Mouse (Mus musculus): ENCODE measurements around the gene Gla.

Gene Gla

DNA sequence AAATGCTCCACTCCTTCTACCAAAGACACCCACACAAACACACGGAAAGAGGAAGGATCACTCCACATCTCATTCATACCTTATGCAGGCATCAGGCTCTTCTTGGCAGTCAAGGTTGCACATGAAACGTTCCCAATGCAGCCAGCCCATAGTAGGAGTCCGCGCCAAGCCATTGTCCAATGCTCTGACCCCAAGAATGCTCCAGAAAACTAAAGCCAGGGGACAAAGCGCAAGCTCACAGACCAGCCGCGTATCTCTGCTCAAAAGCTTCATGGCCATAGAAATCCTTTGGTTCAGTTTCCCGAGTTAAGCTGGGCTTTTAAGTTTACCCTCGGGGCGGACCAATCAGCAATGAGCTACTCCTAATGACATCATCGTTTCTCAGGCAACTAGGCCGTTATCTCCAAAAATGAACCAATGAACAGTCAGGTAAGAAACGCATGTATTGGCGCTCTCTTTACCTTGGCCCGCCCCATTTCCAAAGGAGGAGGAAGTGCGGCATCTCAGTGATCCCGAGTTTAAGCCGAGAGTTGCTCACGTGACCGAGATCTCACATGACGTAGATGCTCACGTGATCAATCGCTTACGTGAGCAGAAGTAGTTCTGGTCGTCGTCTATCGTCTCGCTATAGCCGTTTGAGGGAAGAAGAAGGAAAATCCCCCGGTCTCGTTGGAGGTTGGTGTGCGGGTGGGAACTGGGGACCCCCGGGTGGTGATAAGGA lies at the start of gene Gla, which contains the start of gene Hnrnph2:
Gene Gla, minus strand, starts transcription at position 467 of the 721 bp plus-strand sequence.
Gene Hnrnph2, plus strand, starts transcription at position 521 of the 721 bp plus-strand sequence.
- DNase-seq (ENCODE audit: low spot score in 2 of 2), result peak; percentile 89 to 94

DNA sequence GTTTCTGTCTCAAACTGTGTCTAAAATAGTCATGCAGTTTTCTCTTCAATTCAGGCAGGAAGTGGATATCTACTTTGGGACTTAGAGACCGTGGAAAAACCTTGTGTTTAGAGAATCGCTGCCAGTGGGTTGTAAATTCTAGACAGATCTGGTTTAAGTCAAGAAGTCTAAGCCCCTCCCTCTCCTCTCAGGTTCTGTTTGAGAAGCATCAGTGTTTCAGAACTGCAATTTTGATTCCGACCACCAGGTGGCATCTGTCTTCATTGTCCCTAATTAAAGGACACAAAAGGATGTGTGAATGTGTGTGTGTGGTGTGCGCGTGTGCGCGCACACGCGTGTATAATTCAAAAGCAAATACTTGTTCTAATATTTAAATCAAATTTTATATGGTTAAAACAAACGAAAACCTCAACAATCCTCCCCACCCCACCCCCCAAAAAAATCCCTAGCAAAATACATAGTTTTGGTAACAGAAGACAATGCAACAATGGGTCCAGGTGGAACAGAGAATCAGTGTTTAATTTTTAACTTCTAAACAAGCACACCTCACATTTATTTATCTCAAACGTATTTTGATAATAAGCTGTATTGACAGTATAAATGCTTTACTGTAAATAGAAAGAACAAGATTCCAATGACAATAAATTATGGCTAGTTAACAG lies 47.2 kb upstream of the Gla start:
- DNase-seq (ENCODE audit: low spot score in 2 of 2), result peak; percentile 61 to 63

DNA sequence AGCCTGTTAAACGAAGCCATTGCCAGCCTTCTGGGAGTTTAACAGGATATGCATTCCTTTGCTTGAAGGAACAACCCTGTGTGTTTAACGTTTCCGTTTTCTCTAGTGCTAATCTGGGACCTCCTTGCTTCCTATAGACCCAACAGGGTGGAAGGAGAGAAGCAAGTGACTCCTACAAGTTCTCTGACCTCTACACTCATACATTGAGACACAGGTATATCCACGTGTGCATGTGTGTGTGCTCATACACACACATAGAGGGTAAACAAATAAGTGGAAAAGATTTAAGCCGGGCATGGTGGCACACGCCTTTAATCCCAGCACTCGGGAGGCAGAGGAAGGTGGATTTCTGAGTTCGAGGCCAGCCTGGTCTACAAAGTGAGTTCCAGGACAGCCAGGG lies 46.5 kb upstream of the Gla start:
- no peak for DNase-seq (ENCODE audit: low spot score in 2 of 2)

DNA sequence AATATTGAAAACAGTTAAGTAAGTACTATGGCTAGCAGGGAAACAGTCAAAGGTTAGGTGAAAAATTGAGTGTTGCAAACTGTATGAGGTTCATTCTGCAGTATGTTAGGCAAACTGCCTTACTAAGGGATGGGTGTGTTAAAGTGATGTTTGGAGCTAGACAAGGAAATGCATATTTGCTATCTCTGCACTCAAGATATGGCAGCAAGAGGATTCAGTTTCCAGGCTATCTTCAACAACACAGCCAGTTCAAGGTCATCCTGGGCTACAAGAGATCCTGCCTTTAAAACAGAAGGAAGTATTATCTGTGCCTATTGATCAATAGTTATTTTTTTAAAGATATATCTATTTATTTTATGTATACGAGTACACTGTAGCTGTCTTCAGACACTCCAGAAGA lies 45.4 kb upstream of the Gla start:
- no peak for DNase-seq (ENCODE audit: low spot score in 2 of 2)

DNA sequence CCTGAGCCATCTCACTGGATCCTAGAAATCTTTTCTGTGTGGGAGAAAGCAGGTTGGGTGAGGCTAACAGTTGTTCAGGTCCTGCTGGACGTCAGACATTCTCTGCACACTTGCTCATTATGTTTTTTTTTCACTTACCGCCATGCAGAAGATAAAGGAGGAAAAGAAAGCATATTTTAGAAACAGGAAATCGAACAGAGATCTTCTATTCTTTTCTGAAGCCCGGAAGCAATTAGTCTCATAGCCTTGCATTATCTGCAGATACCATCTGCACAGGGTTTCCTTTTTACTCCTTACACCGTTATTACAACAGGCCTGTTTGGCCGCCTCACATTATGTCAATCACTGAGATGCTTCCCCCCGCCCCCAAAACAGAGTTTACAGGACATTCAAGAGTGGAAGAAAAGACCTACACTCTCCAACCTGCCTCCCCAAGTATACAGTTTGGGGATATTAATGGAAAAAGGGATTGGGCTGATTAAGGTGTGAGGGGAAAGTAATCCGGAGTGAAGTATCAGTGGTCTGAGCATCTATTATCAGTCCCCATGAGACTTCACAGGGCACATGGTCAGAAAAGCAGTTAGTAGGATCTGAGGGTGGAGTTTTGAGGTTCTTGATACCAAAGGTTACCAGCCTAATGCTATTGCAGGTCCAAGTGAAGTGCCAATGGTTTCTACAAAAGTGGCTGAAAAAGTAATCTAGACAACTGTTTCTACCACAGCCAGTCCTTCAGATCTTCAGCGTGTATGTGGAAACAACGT lies 40.3 kb upstream of the Gla start:
- no peak for DNase-seq (ENCODE audit: low spot score in 2 of 2)

DNA sequence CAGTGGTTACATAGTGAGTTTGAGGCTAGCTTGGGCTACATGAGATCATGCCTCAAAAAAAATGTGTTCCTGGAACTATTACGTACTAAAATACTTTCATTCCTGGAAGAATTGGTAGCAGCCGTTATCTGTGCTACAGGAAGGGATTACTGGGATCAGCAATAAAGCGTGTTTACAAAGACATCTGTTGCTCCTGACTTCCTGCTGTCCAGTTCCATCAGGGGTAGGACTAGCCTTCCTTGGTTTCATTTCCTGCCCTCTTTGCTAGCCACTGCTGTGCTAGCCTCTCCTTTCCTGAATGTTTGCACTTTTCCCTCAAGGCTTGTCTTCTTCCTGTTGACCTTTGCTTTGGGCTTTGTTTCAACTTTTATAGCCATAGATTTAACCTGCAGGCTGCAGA lies 34.9 kb upstream of the Gla start:
- no peak for DNase-seq (ENCODE audit: low spot score in 2 of 2)

DNA sequence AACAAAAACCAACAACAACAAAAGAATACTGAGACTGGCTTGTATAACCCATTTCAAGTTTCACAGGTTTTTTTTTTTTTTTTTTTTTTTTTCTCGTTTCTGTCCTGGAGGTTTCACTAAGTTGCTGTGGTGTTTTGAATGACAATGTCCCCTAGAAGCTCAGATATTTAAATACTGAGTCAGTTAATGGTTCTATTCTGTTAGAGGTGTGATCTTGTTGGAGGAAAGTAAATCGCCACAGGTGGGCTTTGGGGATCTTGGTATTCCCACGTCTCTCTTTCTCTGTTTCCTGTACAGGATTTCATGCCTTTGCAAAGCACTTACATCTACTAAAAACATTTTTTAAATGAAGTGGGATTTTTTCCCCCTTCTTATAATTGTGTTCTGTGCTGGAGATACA lies 34.2 kb upstream of the Gla start:
- no peak for DNase-seq (ENCODE audit: low spot score in 2 of 2)

DNA sequence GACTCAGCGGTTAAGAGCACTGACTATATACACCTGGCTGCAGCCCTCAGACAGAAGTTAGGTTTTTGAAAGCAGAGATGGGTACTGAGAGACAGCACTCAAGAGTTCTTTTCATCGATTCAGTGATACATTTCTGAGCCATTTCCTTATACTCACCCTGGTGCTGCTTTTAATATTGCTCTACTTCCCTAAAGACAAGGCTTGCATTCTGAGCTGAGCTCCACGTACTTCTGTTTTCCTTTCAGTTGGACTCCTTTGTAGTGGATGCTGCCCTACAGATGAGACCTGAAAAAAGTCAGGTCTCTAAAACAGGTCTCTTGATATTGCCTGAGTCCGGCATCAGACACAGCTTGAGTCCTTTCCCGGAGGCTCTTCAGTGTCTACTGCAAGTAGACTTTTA lies 31.8 kb upstream of the Gla start:
- DNase-seq (ENCODE audit: low spot score in 2 of 2), result no peak

DNA sequence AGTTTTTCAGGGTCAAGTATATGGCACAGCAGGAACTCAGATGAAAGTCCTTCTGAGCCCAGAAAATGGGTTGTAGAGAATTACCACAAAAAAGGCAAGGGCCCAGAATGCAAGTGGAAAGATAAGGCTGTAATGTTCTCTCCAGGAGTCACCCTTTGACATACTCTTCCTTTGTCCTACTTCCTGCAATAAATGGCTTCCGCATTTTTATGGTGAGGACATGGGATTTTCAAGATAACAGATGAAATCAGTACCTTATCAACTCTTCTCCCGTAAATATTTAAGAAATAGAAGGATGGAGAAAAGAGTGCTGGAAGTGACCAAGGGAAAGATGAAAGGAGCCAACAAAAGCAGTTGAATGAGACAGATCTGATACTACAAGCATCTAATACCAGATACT lies 27.3 kb upstream of the Gla start:
- DNase-seq (ENCODE audit: low spot score in 2 of 2), result no peak

DNA sequence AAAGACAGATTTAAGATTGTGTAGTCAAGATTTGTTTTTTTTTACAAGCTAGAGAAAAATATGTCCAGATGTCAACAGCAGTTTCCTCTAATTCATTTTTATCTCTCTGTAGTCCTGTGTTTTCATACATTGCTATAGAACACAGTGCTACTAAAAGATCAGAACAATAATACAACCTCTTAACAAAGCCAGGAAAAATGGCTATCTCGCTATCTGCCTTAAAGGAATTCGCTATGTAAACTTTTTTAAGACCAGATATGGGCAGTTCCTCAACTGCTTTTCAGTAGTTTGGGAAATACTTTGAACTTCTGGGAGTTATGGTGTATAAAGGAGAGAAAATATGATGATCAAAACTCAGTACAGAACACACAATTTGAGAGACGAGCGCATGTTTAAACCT lies 22.4 kb upstream of the Gla start:
- DNase-seq (ENCODE audit: low spot score in 2 of 2), result no peak

DNA sequence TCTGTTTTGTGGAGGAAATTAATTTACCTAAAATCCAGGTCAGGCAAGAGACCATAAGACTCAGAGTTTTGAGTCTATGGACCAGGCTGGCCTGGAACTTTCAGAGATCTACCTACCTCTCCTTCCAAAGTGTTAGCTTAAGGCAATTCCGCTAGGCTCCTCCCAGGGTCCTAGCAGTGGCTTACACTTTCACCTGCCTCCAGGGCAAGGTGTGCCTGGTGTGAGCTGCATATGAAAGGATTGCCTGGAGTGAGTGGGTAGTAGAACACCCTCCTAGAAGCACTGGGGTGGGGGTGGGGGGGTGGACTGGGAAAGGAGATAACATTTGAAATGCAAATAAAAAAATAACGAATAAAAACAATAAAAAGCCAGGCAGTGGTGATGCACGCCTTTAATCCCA lies 20.8 kb upstream of the Gla start:
- DNase-seq (ENCODE audit: low spot score in 2 of 2), result no peak

DNA sequence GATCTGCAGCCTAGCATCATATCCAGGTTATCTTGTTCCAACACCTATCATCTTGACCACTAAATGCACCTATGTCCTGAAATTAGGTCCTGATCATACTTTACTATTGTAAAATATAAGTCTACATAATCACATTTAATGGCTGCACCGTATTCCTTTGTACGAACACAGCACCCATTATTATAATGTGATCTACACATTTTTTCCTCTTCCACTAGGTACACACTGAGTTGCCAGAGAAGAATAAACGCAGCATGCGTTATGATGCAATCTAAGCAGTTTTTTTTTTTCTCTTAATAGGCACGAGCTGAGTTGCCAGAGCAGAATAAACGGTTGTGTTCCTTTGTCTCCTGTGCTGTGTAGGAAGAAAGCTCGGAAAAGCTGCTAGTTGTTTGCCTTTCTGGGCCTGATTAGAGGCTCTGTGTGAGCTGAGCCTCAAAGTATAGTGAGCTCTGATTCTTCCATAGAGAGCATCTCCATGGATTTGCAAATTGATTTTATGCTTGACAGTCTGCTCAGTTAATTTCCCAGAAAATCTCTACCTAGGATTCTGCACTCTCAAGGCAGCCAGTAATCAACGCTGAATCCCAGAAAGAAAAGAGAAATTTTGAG lies 19.4 kb upstream of the Gla start:
- DNase-seq (ENCODE audit: low spot score in 2 of 2), result no peak

DNA sequence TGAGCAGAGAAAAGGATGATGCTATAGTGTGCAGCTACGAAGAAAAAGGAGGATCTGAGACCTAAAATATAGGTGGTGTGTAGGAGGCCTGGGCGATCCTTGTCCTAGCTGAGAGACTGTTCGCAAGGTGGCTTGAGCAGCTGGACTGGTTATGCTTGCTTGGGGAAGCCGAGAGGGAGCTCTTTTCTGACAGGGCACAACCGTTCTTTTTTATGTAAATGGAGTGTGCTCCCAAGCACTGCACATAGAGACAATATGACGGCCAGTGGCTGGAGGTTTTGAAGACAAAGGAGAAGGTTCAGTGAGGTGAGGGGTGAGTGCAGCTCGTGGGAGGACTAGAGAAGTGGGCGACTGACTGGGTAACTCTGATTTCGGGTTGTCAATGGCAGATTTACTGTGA lies 18.8 kb upstream of the Gla start:
- DNase-seq (ENCODE audit: low spot score in 2 of 2), result no peak

DNA sequence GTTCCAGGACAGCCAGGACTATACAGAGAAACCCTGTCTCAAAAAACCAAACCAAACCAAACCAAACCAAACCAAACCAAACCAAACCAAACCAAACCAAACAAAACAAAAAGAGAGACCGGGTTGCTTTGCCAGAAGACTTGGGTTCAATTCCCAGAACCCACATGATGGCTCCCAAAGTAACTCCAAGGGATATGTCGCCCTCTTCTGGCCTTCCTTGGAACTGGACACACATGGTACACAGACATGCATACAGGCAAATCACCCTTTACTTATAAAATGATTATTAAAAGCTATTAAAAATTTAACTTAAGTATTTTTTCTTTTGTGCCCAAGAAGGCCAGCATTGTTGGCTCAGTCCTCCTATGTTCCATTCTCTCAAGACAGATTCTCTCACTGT lies 13.4 kb upstream of the Gla start:
- no peak for DNase-seq (ENCODE audit: low spot score in 2 of 2)

DNA sequence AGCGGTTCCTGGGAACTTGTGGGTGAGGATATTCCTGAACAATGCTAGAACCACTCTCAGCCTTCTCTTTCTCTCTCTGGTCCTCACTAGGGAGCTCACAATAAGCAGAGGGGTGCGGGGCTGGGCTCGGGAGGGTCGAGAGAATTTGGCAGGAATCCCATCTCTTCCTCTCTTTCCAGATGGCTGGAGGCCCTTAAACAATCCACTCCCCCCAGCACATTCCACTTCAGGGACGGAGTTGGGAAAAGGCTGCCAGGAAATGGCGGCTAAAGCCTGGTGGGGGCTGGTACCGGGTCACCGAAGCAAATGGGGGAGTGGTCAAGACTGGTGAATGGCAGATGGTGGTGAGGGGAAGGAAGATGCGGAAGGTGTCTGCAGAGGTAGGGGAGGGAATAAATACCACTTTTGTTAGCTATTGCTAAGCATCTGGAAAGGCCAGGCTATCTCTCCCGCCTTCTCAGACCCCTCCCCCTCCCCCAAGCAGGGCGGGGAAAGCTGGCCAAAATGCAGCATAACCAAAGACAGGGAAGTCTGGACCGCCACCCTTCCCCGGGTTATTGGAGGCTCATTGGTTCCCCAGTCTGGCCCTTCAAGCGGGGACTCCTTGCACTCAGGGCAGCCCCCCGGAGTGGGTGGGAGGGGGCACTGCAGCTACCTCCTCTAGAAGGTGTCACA lies 11.5 kb upstream of the Gla start:
- no peak for DNase-seq (ENCODE audit: low spot score in 2 of 2)

DNA sequence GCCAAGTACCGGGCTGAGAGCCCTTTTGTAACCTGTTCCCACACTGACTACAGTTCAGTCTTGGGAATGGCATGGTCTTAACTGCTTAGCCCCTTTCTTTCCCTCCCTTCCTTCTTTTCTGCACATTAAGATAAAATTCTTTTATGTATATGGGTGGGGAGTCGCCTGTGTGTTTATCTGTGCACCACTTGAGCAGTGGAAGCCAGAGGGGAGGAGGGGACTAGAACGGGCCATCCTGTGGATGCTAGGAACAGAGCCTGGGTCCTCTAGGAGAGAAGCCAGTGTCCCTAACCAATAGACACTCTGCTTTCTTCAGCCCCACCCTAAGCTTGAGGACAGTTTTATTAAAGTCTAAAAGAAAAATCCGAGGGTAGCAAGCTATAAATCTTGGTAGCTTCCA lies 10.1 kb upstream of the Gla start:
- no peak for DNase-seq (ENCODE audit: low spot score in 2 of 2)

DNA sequence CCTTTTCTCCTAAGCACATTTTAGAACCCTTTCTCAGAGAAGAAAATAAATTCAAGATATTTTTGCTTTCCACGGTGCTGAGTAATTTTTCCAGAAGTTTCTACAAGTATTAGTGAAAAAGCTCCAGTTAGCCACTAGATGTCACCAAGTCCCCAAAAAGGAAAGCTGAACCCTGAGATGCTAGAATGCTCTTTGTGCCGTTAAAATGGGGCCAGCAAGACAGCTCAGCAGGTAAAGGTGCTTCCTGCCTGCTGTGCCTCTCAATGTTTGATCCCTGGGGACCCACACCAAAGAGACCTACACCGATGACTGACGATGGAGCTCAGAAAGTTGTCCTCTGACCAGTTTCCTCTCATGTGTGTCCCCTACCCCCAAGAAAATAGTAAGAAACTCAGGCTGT lies 8.5 kb upstream of the Gla start:
- no peak for DNase-seq (ENCODE audit: low spot score in 2 of 2)

DNA sequence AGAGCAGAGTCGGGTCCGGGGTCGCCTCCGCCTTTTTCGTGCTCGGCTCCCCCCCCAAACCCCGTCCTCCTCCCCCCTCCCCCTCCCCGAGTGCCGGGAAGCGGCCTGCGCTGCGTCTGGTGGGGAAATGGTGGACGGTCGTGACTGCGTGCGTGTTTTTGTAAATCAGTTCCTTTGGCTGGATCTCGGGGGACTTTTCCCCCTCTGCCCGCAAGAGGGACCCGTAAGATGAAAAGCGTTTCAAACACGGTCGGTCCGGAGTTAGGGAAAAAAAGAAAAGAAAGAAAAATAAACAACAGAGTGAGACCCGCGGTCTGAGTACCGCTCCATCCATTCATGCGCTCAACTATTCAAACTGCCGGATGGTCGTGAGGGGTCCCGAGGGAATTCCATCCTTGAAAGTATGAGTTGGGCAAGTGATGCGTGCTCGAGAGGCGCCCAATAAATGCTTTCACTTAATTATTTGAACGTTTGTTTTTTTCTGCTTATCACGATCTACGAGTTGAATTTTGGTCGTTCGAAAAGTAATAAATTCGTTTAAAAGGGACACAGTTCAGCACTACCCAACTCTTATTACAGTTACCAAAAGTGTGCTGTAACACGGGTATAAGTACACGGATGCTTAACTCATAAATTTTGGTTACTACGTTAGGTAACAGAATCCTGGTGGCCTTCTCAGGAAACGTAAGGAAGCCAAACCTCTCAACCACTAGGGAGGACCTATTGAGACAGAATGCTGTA lies 625 bp upstream of the Gla start:
- peak in 1 of 2 experiments; percentile 16 for DNase-seq (ENCODE audit: low spot score in 2 of 2)

DNA sequence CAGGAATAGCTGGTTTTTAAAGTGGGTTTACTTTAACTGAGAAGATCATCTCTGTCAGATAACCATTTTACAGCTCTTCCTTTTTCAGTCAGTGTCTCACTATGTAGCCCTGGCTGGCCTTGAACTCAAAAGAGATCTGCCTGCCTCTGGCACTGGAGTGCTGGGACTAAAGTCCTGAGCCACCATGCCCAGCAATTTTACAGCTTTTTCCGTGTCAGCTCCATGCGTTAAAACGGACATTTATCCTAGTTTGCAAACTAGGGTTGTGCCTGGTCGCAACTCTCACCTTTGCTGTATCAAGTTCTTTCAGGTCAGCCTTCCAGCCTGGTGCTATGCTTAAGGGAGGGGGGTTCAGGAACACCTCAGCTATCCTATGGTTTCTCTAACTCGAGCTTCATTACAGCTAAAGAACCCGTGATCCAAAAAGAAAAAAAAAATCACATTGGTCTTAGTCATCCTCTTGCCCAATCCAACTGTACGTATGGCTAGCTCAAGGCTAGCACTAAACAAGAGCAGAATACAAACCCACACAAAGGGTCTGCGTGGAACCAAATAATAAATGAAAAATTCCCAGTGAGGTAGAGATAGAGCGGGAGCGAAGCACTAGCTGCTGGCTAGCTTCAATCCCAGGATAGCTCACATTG lies 881 bp downstream of the Gla start:
- DNase-seq (ENCODE audit: low spot score in 2 of 2), result no peak

DNA sequence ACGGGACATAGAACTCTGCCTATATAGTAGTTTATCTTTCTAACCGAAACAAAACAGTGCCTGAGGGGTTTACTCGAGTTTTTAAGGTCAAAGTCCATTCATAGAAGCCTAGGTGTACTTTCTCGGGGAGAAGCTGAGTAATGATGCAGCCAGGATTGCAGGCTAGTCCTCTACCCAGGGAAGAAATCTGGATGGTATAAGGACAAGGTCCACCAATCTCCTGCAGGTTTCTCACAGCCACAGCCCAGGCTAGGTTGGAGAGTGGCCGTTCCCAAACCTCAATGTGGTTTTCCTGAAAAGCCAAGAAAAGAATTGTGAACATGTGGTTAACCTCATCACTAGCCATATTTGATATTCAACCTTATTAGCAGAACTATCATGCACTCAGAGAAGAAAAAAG lies 11.1 kb downstream of the Gla start:
- no peak for DNase-seq (ENCODE audit: low spot score in 2 of 2)

DNA sequence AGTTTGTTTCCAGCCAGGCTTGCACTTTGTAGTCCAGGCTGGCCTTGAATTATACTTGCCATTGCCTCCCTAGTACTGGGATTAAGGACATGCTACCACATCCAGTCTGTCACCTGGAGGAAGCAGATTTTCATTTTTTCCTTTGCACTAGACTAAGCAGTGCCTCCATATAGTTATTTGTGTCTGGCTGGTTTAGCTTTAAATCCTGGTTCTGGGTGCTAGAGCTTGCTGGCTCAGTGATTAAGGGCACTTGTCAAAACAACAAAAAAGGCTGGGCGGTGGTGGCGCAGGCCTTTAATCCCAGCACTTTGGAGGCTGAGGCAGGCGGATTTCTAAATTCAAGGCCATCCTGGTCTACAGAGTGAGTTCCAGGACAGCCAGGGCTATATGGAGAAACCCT lies 11.9 kb downstream of the Gla start:
- DNase-seq (ENCODE audit: low spot score in 2 of 2), result no peak
